Mouse (Mus musculus): ENCODE results near the gene Gja4.

Gene Gja4

GRCm38 (mm10) chr4:127324296-127324695 is 10.5 kb upstream of the Gja4 start:
- no peak for DNase-seq (ENCODE audit: low spot score)

GRCm38 (mm10) chr4:127323651-127324050 is 9.8 kb upstream of the Gja4 start:
- no peak for DNase-seq (ENCODE audit: low spot score)

GRCm38 (mm10) chr4:127319613-127320012 is 5.8 kb upstream of the Gja4 start:
- DNase-seq (ENCODE audit: low spot score) = peak; percentile 17

GRCm38 (mm10) chr4:127317143-127317542 is 3.3 kb upstream of the Gja4 start:
- DNase-seq (ENCODE audit: low spot score) = no peak

GRCm38 (mm10) chr4:127315753-127316152 is 1.9 kb upstream of the Gja4 start:
- no peak for DNase-seq (ENCODE audit: low spot score)

- no peak for DNase-seq (ENCODE audit: low spot score)
Observed at GRCm38 (mm10) chr4:127314585-127314984, 746 bp upstream of the Gja4 start.

GRCm38 (mm10) chr4:127312349-127312748 is 1.5 kb downstream of the Gja4 start:
- DNase-seq (ENCODE audit: low spot score) = no peak

GRCm38 (mm10) chr4:127311561-127311960 is 2.3 kb downstream of the Gja4 start:
- DNase-seq (ENCODE audit: low spot score) = no peak

GRCm38 (mm10) chr4:127306915-127307314 is 6.9 kb downstream of the Gja4 start:
- no peak for DNase-seq (ENCODE audit: low spot score)

GRCm38 (mm10) chr4:127303796-127304195 is 10.0 kb downstream of the Gja4 start:
- DNase-seq (ENCODE audit: low spot score) = no peak

GRCm38 (mm10) chr4:127300503-127300902 is 13.3 kb downstream of the Gja4 start:
- DNase-seq (ENCODE audit: low spot score) = no peak

GRCm38 (mm10) chr4:127292631-127293030 is 21.2 kb downstream of the Gja4 start:
- DNase-seq (ENCODE audit: low spot score) = no peak

- no peak for DNase-seq (ENCODE audit: low spot score)
Observed at GRCm38 (mm10) chr4:127289039-127289548, 24.7 kb downstream of the Gja4 start.

- DNase-seq (ENCODE audit: low spot score) = no peak
Observed at GRCm38 (mm10) chr4:127286907-127287306, 26.9 kb downstream of the Gja4 start.

- no peak for DNase-seq (ENCODE audit: low spot score)
Observed at GRCm38 (mm10) chr4:127279241-127279640, 34.6 kb downstream of the Gja4 start.

GRCm38 (mm10) chr4:127278451-127279001 is 35.3 kb downstream of the Gja4 start:
- DNase-seq (ENCODE audit: low spot score) = no peak

- no peak for DNase-seq (ENCODE audit: low spot score)
Observed at GRCm38 (mm10) chr4:127264183-127264554, 49.7 kb downstream of the Gja4 start.

- DNase-seq (ENCODE audit: low spot score) = no peak
Observed at GRCm38 (mm10) chr4:127263438-127264182, 50.2 kb downstream of the Gja4 start.

- no peak for DNase-seq (ENCODE audit: low spot score)
Observed at GRCm38 (mm10) chr4:127261601-127262000, 52.2 kb downstream of the Gja4 start.
